Mouse (Mus musculus) forebrain, embryonic 15.5 days (tissue): ENCODE measurements around the gene C3. TPM values are rescaled to one million over a fixed set of nuclear protein-coding genes. Genes with fewer than 3 reads are reported as not detected.

Source experiments
- ATAC-seq: fragments of 200-750 bp; cut with Nextera tagmentation; replicated peaks from 2 replicates; pipeline ENCODE4 v1.8.0; 2017; ENCODE audit warnings: mild to moderate bottlenecking, moderate TSS enrichment, moderate library complexity
- H3K27ac ChIP-seq: fragments of 300-500 bp; sonication (generic); replicated peaks from 2 replicates; pipeline ENCODE4 v1.5.1; 2015; ENCODE audit warnings: mild to moderate bottlenecking, inconsistent platforms
- H3K27me3 ChIP-seq: fragments of 300-500 bp; sonication (generic); 2 replicates; pipeline ENCODE4 v1.6.1; 2015; ENCODE audit warnings: inconsistent platforms
- H3K36me3 ChIP-seq: fragments of 300-500 bp; sonication (generic); 2 replicates; pipeline ENCODE4 v1.6.1; 2015; ENCODE audit warnings: mild to moderate bottlenecking, inconsistent platforms
- H3K4me1 ChIP-seq: fragments of 300-500 bp; sonication (generic); 2 replicates; pipeline ENCODE4 v1.6.1; 2015; ENCODE audit warnings: inconsistent platforms
- H3K4me2 ChIP-seq: fragments of 300-500 bp; sonication (generic); replicated peaks from 2 replicates; pipeline ENCODE4 v1.6.1; 2015; ENCODE audit warnings: mild to moderate bottlenecking, inconsistent platforms
- H3K4me3 ChIP-seq: fragments of 300-500 bp; sonication (generic); 2 replicates; pipeline ENCODE4 v1.5.1; 2015; ENCODE audit warnings: mild to moderate bottlenecking, inconsistent platforms
- H3K9ac ChIP-seq: fragments of 300-500 bp; sonication (generic); replicated peaks from 2 replicates; pipeline ENCODE4 v1.6.1; 2015; ENCODE audit warnings: mild to moderate bottlenecking, inconsistent platforms
- H3K9me3 ChIP-seq: fragments of 300-500 bp; sonication (generic); 2 replicates; pipeline ENCODE4 v1.6.1; 2016; ENCODE audit warnings: inconsistent platforms
- WGBS: fragments of 180-500 bp; shearing (Covaris S2); methylation state at CpG from one replicate; pipeline ENCODE4 v1.1.7; 2015; ENCODE audit warnings: mixed read lengths; 5-methylcytosine and 5-hydroxymethylcytosine counted together
- polyA plus RNA-seq: library from polyadenylated mRNA; unstranded; fragments of >200 nt; fragmentation: Nextera tagmentation; extraction: Ambion mirVana; gene quantifications from 2 replicates; pipeline ENCODE4 v1.2.1, GENCODE M21; 2015

C3 gene
- polyA plus RNA-seq, 1 experiment from 2014 or later = 0.59 TPM

DNA sequence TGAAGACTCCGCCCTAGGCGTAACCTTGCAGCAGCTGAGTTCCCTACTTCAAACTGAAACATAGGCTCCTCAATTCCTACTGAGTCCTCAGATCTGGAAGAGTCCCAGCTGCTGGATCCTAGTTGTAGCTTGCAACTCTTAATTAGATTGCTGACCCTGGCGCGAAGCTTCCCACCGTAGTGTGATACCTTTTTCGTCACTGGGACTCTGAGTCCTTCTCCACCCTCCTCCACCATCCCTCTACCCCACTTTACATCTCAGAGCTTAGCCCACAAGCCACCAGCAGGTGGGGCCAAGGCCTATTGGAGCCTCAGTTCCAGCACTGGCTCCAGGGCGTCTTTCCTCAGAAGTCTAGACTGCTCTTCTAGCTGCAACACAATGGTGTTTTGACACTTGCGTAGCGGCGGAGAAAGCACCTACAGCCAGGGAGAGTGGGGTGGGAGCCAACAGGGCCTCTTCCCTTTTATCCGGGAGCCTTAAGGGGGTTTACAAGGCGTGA lies 20.3 kb upstream of the C3 start, which contains the start of gene Gpr108:
Gene Gpr108 (minus strand): TSS at position 246 of the 499 bp plus-strand sequence.
- H3K4me2 ChIP-seq = peak within 1 kb of the TSS; percentile 98
- H3K27me3 ChIP-seq = no peaks in the 10 kb centered on the region
- H3K4me3 ChIP-seq = peak within 1 kb of the TSS; percentile 65
- H3K27ac ChIP-seq = peak within 1 kb of the TSS; percentile 97
- no peaks in the 10 kb centered on the region for H3K36me3 ChIP-seq
- H3K9ac ChIP-seq = peak within 1 kb of the TSS; percentile 80
- ATAC-seq = peak; percentile 51
- under 1% methylated on average over 12 of the region's 12 CpGs for WGBS
- H3K4me1 ChIP-seq = peaks cover 35% of the 10 kb centered on the region
- no peaks in the 10 kb centered on the region for H3K9me3 ChIP-seq

DNA sequence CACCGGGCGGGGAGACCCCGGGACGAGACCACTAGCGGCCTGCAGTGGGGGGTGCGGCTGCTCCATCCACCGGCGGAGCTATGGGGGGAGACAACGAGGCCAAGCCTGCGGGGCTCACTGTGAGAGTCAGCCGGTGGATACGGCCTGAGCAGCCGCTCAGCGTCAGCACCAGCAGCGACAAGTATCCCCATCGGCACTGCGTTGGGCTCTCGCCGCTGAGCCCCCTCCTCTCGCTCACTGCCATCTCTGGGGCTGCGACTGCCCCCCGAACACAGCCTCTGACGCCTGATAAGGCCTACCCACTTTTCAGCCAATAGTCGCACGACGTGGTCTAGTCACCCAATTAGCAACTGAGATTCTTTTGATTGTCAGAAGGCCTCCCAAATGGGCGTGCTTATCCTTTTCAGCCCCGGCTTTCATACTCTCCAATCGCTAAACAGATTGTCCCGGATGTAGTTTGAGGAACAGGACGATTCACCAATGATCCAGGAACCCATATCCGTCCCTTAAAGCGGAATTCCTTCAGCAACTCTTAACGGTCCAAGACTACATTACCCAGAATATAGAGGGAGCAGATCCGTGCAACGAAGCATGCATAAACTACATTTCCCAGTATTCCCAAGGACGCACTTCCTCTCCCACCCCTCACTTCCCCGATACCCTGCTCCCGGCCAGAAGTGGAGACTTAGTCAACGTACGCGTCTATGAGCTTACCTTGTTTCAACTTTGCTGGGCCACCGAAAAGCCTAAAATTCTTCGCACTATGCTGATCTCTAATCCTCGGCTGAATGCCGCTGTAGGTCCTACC lies 19.7 kb upstream of the C3 start:
- Histone ChIP-seq H3K27ac (peak overlapping the region; percentile 97), H3K9ac (peak overlapping the region; percentile 80), H3K36me3 (0 out of 2 replicates have a peak, but pooled peaks cover 3% of the 10 kb centered on the region), H3K4me2 (peak overlapping the region; percentile 98), H3K4me1 (peaks cover 35% of the 10 kb centered on the region), H3K4me3 (peak overlapping the region; percentile 65), H3K9me3 (no peaks in the 10 kb centered on the region), H3K27me3 (no peaks in the 10 kb centered on the region)
- WGBS = 0% methylated on average over 46 of the region's 46 CpGs
- ATAC-seq = peak; percentile 95

DNA sequence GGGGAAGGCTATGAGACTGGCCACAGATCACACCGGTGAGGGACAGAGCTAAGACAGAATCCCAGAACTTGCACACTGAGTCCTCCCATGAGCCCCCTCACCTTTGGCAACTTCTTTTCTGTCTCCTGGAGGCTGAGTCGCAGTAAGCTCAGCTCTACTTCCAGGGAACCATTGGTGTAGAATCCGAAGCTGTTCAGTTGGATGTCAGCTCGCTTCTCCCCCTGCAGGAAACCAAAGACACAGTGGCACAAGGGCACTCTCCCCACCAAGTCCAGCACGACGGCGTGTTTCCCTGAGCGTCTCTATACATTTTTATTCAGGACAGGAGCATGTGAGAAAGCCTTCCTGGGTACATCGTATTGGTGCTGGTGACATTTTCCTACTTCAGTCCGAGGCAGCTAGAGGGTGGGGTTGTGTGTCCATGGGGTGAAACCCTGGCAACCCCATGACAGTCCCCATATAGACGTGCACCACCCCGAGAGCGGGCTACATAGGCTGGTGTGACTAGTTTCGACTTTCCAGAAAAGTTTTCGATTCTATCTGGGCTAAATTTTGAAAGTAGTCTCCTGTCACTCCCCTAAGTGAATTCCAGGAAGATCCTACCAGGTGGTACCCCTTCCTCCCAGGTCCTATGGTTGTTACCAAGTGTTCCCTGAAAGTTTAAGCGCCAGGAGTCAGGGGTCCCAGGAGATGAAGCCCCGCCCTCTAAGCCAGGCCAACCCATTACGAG lies 18.9 kb upstream of the C3 start:
- peak; percentile 1; the same call in 1 of the 2 replicates for ATAC-seq
- peak overlapping the region; percentile 97 for H3K27ac ChIP-seq
- H3K36me3 ChIP-seq = peaks cover 3% of the 10 kb centered on the region; the same call in 1 of the 2 replicates

DNA sequence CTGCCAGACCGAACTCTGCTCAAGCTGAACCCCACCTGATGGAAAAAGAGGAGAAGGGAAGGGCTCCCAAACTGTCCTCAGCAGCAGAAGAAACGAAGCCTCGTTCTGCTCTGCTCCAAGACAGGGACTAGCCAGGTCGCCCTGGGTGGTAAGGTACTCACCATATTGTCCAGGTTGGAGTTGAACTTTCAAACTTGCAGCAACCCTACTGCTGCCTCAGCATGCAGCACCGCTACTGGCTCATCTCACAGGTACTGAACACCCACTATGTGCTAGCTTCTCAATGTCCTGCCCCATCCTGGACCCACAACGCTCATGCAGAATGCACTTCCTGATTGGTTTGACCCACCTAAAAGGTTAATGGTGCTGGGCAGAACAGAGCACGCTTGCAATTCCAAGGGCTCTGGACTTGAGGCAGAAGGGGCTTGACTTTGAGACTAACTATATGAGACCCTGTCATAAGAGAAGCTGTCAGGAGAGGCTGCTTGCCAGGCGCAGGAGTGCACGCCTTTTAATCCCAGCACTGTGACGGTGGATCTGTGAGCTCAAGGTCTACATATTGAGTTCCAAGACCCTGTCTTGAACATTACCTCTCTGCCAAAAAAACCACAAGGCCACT lies 17.5 kb upstream of the C3 start:
- no peak for ATAC-seq
- Histone ChIP-seq H3K4me2 (no peak overlapping the region), H3K4me3 (no peak overlapping the region), H3K27me3 (no peaks in the 10 kb centered on the region), H3K9me3 (no peaks in the 10 kb centered on the region), H3K27ac (no peak overlapping the region), H3K4me1 (peaks cover 30% of the 10 kb centered on the region), H3K36me3 (peaks cover 7% of the 10 kb centered on the region; the same call in 1 of the 2 replicates), H3K9ac (no peak overlapping the region)
- 93% methylated on average over 10 of the region's 10 CpGs for WGBS

More for the DNA sequence above, 18.9 kb upstream of the C3 start:
- no peaks in the 10 kb centered on the region for H3K9me3 ChIP-seq
- peaks cover 35% of the 10 kb centered on the region for H3K4me1 ChIP-seq
- peak overlapping the region; percentile 80 for H3K9ac ChIP-seq
- H3K27me3 ChIP-seq = no peaks in the 10 kb centered on the region
- peak overlapping the region; percentile 65 for H3K4me3 ChIP-seq
- H3K4me2 ChIP-seq = peak overlapping the region; percentile 65
- WGBS = 5% methylated on average over 18 of the region's 18 CpGs

DNA sequence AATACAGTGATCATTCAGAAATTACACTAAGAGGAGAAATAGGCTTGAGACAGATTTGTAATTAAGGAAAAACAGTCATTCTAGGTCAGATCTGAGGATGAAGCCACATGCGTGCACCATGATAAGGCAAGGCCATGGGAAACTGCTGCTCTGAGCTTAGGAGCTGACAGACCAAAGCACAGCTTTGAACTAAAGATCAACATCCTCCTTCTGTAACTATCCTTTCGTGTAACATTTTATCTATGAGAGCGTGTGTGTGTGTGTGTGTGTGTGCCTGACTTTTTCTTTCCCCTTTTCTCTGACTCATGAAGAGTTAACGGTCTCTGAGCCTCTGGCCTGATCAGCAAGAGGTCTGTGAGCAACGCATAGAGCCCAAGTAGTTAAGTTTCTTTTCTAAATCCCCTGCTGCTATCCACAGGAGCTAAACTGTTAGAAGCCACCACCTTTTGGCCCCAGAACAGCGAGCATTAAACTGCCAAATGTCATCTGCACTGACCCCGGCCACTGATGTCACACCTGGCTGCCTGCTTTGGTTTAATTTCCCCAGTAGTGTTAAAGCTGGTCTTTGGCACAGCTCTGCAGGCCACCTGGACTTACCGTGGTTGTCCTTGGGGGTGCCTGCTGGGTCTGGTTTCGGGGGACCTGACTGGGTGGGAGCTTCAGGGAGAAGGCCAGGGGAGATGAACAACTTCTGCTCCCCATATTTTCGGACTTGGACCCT lies 15.9 kb upstream of the C3 start:
- Histone ChIP-seq H3K9ac (no peak overlapping the region), H3K27ac (no peak overlapping the region), H3K36me3 (peaks cover 7% of the 10 kb centered on the region; the same call in 1 of the 2 replicates), H3K4me1 (peaks cover 14% of the 10 kb centered on the region), H3K9me3 (no peaks in the 10 kb centered on the region), H3K4me2 (no peak overlapping the region), H3K4me3 (no peak overlapping the region), H3K27me3 (no peaks in the 10 kb centered on the region)
- WGBS = 75% methylated on average over 10 of the region's 10 CpGs
- no peak for ATAC-seq

DNA sequence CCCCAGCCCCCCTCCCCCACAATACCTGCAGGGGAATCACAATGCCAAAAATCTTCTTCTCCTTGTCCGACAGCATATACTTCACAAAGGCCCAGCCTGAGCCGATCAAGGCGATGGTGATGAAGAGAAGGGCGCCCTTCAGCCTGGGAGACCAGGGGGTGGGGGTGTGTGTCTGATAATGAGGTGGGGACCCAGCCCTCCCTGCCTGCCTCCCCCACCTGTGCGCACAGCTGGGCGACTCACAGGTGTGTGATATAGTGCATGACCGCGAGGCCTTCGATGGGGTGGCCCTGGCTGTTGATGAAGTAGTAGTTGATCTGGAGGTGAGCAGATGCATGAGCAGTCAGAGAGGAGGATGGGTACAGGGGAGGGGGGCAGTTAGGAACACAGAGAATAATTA lies 9.2 kb upstream of the C3 start:
- Histone ChIP-seq H3K36me3 (peaks cover 4% of the 10 kb centered on the region; the same call in 1 of the 2 replicates), H3K9me3 (no peaks in the 10 kb centered on the region), H3K27ac (no peak overlapping the region), H3K4me1 (no peaks in the 10 kb centered on the region), H3K9ac (no peak overlapping the region), H3K27me3 (no peaks in the 10 kb centered on the region), H3K4me3 (no peak overlapping the region), H3K4me2 (no peak overlapping the region)
- no peak for ATAC-seq
- WGBS = 90% methylated on average over 9 of the region's 9 CpGs

DNA sequence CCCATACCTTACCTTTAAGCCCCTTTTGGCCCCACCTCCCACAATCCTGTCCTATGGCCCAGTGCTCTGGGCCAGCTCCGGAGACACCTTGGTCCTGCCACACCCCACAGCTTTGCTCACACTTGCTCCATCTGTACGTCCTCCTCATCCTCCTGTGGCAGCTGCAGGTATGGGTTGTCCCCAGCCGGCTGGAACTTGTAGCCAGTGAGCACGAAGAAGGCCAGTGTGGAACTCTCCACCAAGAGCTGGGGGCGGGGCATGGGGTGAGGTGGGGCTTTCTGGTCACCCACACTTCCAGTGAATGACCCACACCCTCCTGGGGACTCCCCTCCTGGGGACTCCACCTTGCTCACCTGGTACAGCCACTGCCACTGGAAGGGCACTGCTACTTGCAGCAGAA lies 7.9 kb upstream of the C3 start:
- Histone ChIP-seq H3K9me3 (no peaks in the 10 kb centered on the region), H3K27ac (no peak overlapping the region), H3K36me3 (no peaks in the 10 kb centered on the region), H3K4me2 (no peak overlapping the region), H3K9ac (no peak overlapping the region), H3K27me3 (no peaks in the 10 kb centered on the region), H3K4me3 (no peak overlapping the region), H3K4me1 (no peaks in the 10 kb centered on the region)
- 90% methylated on average over 5 of the region's 5 CpGs for WGBS
- ATAC-seq = no peak

DNA sequence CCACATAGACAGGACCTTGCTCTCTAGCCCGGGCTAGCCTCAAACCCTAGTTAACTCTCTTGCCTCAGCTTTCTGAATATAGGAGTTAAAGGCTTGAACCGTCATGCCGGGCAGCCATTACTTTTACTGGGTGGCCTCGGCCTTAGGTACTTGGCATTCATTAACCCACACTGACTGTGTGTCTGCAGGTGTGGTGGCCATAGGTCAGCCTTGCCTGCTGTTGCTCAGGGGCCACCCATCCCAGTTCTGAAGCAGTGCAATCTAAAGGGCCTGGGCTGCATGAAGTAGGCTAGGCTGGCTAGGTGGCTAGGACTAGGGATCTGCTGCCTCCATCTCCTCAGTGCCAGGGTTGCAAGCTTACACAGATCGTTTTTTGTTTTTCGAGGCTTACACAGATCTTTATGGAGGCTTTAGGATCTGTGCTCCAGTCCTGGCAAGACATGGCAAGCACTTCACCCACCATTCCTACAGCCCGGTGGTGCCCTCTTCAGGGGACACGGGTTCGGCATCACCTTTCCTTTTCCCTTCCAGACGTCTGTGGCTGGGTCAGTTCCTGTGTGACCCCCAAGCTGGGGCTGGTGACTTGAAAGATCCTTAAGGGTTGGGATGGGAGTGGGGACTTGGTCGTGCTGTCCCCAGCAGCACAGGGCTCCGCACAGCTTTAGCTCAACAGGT lies 6.5 kb upstream of the C3 start:
- Histone ChIP-seq H3K9me3 (no peaks in the 10 kb centered on the region), H3K4me1 (no peaks in the 10 kb centered on the region), H3K36me3 (no peaks in the 10 kb centered on the region), H3K27ac (no peak overlapping the region), H3K9ac (no peak overlapping the region), H3K4me2 (no peak overlapping the region), H3K4me3 (no peak overlapping the region), H3K27me3 (no peaks in the 10 kb centered on the region)
- no peak for ATAC-seq
- 81% methylated on average over 12 of the region's 12 CpGs for WGBS

DNA sequence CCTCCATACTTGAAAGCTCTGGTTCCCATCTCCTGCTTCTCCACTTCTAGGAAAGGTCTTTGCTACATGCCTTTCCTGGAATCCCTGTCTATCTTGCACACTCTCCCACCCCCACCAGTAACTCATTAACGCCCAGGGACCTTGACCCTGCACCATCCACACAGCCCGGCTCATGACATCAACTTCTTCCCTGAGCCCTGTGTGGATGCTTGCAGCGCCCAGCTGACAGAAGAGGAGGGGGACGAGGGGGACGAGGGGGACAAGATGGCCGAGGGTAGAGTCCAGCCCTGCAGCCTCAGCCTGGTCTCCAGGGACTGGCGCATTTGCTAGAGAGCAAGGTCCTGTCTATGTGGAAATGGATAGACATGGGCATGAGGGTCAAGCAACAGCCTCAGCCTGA lies 5.1 kb upstream of the C3 start:
- no peaks in the 10 kb centered on the region for H3K27me3 ChIP-seq
- no peak for ATAC-seq
- WGBS = 54% methylated on average over 7 of the region's 7 CpGs

DNA sequence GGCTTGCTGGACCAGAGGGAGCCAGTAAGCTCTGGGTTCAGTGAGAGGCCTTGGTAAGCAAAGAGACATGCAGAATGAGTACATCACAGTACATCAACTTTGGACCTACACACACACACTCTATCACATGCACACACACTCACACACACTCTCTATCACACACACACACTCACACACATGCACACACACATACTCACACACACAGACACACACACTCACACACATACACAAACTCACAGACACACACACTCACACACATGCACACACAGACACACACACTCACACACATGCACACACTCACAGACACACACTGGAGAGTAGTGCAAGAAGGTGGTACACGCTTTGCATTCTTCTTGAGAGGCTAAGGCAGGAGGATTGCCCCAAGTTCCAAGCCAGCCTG lies 4.3 kb upstream of the C3 start:
- Histone ChIP-seq H3K4me3 (no peak overlapping the region), H3K4me1 (no peaks in the 10 kb centered on the region), H3K27ac (no peak overlapping the region), H3K36me3 (no peaks in the 10 kb centered on the region), H3K4me2 (no peak overlapping the region), H3K9me3 (no peaks in the 10 kb centered on the region), H3K27me3 (no peaks in the 10 kb centered on the region), H3K9ac (no peak overlapping the region)
- WGBS = 91% methylated on average over 1 of the region's 1 CpGs
- ATAC-seq = no peak

More for the DNA sequence above, 5.1 kb upstream of the C3 start:
- Histone ChIP-seq H3K27ac (no peak overlapping the region), H3K4me2 (no peak overlapping the region), H3K4me3 (no peak overlapping the region), H3K36me3 (no peaks in the 10 kb centered on the region), H3K4me1 (no peaks in the 10 kb centered on the region), H3K9ac (no peak overlapping the region), H3K9me3 (no peaks in the 10 kb centered on the region)

DNA sequence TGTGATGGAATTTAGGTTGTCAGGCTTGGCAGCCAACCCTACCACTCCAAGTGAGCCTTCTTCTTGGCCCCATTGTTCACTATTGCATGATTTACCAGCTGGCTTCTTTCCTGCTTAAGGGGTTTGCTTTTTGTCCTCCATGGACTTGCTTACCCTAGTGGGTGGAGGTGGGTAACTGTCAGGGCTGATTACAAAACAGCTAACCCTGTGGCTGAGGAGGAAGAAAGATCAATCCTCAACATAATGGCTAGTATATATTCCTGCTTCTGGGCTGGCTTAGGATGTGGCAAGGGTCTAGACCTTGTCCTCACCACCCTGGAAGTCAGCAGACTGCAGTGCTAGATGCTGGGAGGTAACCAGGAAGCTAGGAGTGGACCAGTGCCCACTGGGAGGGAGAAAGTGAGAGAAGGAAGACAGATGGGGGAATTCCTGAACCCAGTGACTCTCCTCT lies 3.4 kb upstream of the C3 start:
- H3K27ac ChIP-seq = no peak overlapping the region
- no peaks in the 10 kb centered on the region for H3K27me3 ChIP-seq
- H3K9me3 ChIP-seq = no peaks in the 10 kb centered on the region
- no peaks in the 10 kb centered on the region for H3K4me1 ChIP-seq
- no peaks in the 10 kb centered on the region for H3K36me3 ChIP-seq
- H3K9ac ChIP-seq = no peak overlapping the region
- H3K4me3 ChIP-seq = no peak overlapping the region
- H3K4me2 ChIP-seq = no peak overlapping the region
- no peak for ATAC-seq
